Mouse (Mus musculus) gastrocnemius, postnatal 36 days (tissue): ENCODE measurements around the gene Rnf227. TPM values are rescaled to one million over a fixed set of nuclear protein-coding genes. Genes with fewer than 3 reads are reported as not detected.
A peak's percentile ranks its signal among the peaks of the same experiment; 100 is the strongest.

Experiments used
- DNase-seq, 2 experiments: peaks; one replicate each; pipeline ENCODE4 v3.0.0; 2022
- intact Hi-C: fragments of 180-260 bp; cut with DNase I; formaldehyde crosslinking; loops from one replicate; pipeline ENCODE4 v1.15.1; 2025
- total RNA-seq, 2 experiments: library from RNA; stranded (reverse); gene quantifications; 2 replicates each; pipeline ENCODE4 v1.2.3; 2021

The Rnf227 gene
- total RNA-seq, 2 experiments from 2014 or later, result 0.12 to 0.26 TPM

GRCm38 (mm10) chr11:69327157-69327442, 13.2 kb upstream of the Rnf227 start:
- no peak for DNase-seq
- intact Hi-C loops, result loop anchor here (1.0 kb wide), 1 partner anchor 30 kb away; no protein-coding TSS in a partner anchor

DNA sequence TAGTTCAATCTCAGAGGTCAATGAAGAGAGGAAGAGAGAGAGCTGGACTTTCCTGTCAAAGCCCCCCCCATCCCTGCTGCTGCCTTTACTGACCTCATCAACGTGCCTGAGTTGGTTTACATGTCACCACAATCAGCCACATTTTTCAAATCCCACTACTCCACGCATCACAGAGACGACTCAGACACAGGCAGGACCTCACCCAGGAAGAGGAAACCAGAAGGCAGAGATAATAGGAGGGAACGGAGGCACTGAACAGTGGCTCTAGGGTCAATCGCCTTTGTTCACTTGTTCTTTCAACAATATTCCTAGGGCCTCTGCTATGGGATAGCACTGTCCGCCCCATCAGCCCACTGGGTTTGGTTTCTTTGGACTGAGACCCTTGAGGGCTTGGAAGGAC, 12.6 kb upstream of the Rnf227 start:
- intact Hi-C loops, result loop anchor here (1.0 kb wide), 1 partner anchor 30 kb away; no protein-coding TSS in a partner anchor
- no peak for DNase-seq

DNA sequence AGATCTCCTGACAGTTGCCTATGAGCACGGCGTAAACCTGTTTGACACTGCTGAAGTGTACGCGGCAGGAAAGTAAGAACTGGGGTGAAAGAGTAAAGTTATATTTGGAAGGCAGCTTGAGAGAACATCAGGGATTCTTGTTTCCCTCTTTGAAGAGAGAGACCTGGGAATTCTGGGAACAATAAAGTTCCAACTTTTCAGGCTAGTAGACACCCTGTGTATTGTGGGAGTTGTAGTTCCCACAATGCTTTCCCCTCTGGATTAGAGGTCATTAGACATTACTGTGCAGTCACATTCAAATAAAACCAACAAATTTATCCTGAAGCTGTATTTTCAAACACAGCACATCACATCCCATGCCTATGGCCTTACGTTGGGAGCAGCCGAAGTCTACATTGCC, 11.7 kb upstream of the Rnf227 start:
- no peak for DNase-seq
- intact Hi-C loops, result no loop called here

DNA sequence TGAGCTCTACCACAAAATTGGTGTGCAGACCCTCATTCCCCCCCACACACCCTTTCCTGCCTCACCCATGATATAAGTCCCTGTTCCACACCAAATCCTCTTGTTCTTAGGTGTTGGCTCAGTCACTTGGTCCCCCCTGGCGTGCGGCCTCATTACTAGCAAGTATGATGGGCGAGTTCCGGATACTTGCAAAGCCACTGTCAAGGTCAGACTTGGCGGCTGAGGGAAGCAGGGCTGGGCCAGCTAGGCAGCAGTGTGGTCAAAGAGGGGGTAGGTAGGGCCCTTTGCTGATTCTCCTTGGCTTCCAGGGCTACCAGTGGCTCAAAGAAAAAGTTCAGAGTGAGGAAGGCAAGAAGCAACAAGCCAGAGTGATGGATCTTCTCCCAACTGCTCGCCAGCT, 9.1 kb upstream of the Rnf227 start:
- no peak for DNase-seq
- intact Hi-C loops, result no loop called here

- intact Hi-C loops, result no loop called here
- DNase-seq, result peak; percentile 45 to 63
These were observed 8.3 kb upstream of the Rnf227 start for GRCm38 (mm10) chr11:69331929-69332405.

DNA sequence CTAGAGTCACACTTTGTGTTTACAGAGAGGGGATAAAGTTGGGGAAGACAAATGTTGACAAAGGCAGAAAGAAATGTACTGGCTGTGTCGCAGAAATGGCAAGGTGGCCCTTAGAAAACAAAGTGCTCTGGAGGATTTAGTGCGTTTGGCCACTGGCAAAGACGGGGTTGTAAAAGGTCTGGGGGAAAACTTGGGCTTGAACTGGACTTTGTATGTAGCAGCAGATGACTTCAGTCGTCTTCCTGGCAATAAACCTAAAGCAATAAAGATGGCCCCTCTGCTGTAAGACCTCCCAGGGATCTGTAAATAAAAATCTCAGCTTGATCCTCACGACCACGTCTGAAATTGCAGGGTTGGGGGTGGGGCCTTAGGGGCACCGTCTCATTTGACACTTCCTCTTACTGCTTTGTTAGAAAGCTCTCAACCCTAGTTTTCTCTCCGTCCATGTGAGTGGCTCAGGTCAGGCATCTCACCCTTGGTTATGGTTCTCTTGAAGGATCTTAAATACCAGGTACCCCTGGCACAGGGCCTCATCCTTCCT, 7.5 kb upstream of the Rnf227 start:
- no peak for DNase-seq
- intact Hi-C loops, result no loop called here

- DNase-seq, result no peak
- intact Hi-C loops, result no loop called here
These were observed 6.3 kb upstream of the Rnf227 start for GRCm38 (mm10) chr11:69333922-69334321.

GRCm38 (mm10) chr11:69334796-69335195, 5.5 kb upstream of the Rnf227 start:
- DNase-seq, result no peak
- intact Hi-C loops, result no loop called here

GRCm38 (mm10) chr11:69346441-69346840, 6.2 kb downstream of the Rnf227 start:
- intact Hi-C loops, result no loop called here
- no peak for DNase-seq

GRCm38 (mm10) chr11:69356544-69356943, 16.3 kb downstream of the Rnf227 start:
- no peak for DNase-seq
- intact Hi-C loops, result no loop called here

DNA sequence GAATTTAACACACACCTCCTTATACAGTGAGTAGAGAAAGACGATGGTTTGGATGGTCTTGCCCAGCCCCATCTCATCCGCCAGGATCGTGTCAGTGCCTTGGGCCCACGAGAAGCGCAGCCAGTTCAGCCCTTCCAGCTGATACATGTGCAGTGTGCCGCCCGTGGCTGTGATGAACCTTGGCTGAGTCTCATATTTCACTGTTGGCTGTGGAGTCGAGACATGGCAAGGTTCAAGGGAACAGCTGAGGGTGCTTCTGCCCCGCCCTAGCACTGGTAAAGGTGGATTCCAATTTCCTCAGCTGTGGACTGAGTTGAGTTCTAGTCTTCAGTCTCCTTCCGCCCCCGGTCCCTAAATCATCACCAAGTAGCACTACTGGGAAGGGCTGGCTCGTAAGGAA, 17.4 kb downstream of the Rnf227 start:
- peak in 1 of 2 experiments; percentile 16 for DNase-seq
- intact Hi-C loops, result loop anchor here (1.0 kb wide), 1 partner anchor 30 kb away; no protein-coding TSS in a partner anchor

DNA sequence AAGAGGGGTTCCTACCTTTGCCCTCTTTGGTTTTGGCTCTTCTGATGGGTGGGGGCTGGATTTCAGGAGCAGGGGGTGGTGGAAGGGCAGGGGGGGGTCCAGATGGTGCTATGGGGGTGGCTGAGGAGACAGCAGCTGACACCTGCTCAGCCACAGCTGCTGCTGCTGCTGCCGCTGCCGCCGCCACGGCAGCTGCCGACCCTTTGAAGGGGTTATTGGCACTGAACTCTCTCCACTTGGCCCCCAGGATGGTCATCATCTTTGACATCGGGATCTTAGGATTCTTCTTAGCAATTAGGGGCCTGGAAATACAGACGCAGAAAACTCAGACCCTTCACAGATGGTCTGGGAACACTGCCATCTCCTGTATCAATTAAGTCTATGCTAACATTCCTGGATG, 21.8 kb downstream of the Rnf227 start:
- DNase-seq, result no peak

GRCm38 (mm10) chr11:69362479-69362878, 22.2 kb downstream of the Rnf227 start:
- intact Hi-C loops, result no loop called here
- DNase-seq, result no peak

More for the DNA sequence above, 21.8 kb downstream of the Rnf227 start:
- intact Hi-C loops, result no loop called here

DNA sequence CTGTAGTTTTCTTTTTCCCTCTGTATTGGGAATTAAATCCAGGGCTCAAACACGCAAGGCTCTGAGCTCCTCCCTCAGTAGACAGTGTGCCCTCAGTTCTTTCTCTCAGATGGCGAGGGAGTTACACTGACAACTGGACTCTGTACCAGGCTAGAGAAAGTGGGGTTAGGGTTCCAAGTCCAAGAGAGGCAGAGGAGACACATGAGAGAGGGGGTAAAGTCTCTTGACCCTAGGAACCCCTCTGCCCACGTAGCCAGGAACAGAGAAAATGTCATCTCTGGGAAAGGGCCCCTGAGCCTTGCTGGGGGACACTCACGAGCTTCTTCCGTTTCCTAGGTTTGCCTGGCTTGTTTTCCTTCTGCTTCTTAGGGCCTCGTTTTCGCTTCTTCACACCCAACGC, 24.1 kb downstream of the Rnf227 start:
- no peak for DNase-seq
- intact Hi-C loops, result no loop called here

DNA sequence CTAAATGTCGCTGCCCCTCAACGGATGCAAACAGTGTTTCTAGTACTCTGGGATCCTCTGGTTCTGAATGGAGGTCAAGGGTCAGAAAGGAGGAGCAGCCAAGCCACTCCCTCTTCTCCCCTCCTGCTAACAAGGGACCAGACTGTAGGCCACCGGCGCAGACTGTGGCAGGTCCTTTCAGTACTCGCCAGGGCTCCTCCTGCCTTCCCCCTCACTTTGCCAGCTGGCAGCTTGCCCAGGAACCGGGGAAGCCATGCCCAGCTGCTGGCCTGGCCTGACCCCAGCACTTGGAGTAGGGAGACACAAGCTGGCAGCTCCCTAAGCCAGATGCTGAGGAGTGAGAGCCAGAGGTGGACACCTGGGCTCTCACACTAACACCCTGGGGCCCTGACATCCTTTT, 24.6 kb downstream of the Rnf227 start:
- intact Hi-C loops, result loop anchor here (5.0 kb wide), 1 partner anchor 43 kb away; the partner anchor contains the start of genes Cntrob and Trappc1

DNA sequence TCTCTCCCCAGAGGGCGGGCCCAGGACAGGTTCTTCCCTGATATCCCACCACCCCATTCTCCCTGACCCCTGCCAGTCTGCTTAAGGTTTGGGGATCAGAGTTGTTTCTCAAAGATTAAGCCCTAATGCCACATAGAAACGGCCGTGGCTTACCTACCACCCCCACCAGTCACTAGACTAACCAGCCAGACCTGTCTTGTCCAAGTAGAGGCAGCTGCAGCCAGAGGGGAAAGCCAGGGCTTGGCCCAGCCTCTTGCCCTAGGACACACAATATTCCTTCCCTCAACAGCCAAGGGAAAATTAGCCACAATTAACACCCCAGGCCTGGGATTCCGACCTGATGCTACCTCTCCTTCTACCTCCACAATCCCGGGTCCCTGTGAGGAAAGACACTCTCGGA, 25.5 kb downstream of the Rnf227 start:
- no peak for DNase-seq
- intact Hi-C loops, result loop anchor here (5.0 kb wide), 1 partner anchor 43 kb away; the partner anchor contains the start of genes Cntrob and Trappc1

More for the DNA sequence above, 24.6 kb downstream of the Rnf227 start:
- peak; percentile 95 for DNase-seq

- DNase-seq, result peak; percentile 90 to 94
- intact Hi-C loops, result loop anchor here (5.0 kb wide), 1 partner anchor 44 kb away; the partner anchor contains the start of genes Cntrob and Trappc1
These were observed 26.0 kb downstream of the Rnf227 start for GRCm38 (mm10) chr11:69366157-69366854.

DNA sequence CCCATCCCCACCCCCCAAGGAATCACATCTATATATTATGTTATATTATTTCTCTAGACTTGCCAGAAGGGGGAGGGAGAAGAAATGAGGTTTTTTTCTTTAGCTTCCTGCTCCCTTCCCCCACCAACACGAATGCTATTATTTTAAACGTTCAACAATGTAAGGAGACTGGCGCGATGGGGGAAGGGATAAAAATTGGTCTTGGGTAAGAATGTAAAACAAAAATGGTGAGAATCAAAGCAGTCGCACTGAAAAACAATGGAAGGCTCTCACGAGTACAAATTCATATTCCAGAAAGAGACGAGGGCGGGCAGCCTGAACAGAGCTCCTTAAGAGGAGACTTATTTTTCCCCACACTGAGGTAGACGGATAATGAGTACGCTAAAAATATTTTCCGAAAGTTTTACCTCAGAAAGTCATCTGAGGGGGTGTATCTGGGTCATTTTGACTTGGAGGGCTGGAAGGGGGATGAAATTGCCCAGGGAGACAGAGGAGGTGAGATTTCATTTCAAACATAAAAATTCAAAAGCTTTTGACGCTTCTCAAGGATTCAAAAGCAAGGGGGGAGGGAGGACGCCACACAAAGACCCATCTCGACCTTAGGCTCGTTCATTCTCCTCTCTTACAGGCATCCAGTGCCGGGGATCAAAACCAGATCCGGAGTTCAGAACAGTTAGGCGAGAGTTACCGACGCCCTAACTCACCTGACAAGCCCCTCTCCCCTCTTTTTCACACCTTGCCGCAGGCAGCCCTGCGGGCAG, 26.8 kb downstream of the Rnf227 start:
- no peak for DNase-seq
- intact Hi-C loops, result loop anchor here (5.0 kb wide), 1 partner anchor 45 kb away; the partner anchor contains the start of genes Cntrob and Trappc1

DNA sequence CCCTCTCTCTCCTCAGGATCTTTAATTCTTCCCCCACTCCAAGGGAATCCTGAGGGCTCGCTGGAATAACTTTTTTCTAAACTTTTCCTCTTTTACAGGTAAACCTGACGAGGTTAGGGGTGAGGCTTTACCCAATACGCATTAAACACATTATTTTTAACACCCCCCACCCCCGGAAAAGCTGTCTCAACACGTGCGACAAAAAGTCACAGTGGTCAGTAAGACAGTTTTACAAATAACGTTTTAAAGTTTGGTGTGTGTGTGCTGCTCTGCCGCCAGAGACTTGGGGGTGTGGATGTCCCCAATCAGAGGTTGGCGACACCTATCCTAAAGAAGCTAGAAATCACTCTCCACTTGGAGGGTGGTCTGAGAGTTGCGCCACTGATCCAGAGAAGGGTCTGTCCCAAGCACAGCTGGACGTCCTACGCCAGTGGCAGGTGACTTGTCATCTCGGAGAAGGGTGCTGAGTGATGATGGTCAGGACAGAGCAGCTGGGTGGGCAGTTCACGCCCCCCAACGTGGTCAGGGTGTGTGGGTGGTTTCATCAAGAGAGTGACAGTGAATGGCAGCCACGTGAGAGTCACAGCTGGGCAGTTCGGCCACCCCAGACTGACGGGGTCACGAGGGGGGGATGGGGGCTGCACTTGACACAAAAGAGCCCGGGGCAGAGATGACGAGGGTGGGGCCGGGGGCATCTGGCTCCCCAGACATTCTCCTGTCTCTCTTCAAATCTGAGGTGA, 27.5 kb downstream of the Rnf227 start:
- intact Hi-C loops, result loop anchor here (5.0 kb wide), 1 partner anchor 45 kb away; the partner anchor contains the start of genes Cntrob and Trappc1
- no peak for DNase-seq
